ENCODE assay signal across 8 mouse cellular contexts in the genomic region with DNA sequence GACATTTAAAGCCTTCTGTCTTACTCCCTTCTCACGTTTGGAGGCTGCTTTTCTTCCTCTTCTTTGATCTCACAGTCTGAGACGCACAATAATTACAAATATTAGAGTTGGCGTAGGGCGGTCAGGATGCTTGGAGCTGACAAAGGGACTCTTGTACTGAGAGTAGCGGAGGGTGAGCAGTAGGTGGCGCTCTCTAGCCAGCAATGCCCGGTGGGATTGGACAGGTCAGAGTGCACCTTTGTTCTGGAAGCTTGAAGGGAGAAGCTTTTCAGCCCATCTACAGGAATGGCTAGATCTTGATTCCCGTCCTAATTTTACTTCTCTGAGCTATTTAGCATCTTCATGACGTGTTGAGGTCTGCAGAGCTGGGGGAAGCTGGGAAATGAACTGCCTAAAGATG.
DNase-seq lines count a peak whose midpoint lies in the region; ATAC-seq and TF ChIP-seq lines count a peak whose summit lies in the region.

No protein-coding gene starts in this region.

- 7% methylated on average over 9 of the region's 9 CpGs for WGBS in embryonic facial prominence, embryonic 14.5 days
- 8% methylated on average over 9 of the region's 9 CpGs for WGBS in heart, embryonic 12.5 days
- 4% methylated on average over 9 of the region's 9 CpGs for WGBS in kidney, embryonic 16.5 days
- WGBS in liver, embryonic 14.5 days (ENCODE audit: insufficient replicate concordance), result 18% methylated on average over 9 of the region's 9 CpGs
- WGBS in neural tube, embryonic 13.5 days, result 6% methylated on average over 9 of the region's 9 CpGs
- WGBS in stomach, embryonic 16.5 days, result 5% methylated on average over 9 of the region's 9 CpGs

- no peak overlapping the region for H3K4me3 ChIP-seq in embryonic facial prominence, embryonic 14.5 days (ENCODE audit: low read depth, low read length)
- H3K4me3 ChIP-seq in heart, embryonic 12.5 days, result no peak overlapping the region
- H3K4me3 ChIP-seq in kidney, embryonic 16.5 days (ENCODE audit: low read length), result no peak overlapping the region
- no peak overlapping the region for H3K4me3 ChIP-seq in liver, embryonic 14.5 days (ENCODE audit: insufficient read depth in 1 of 2, low read depth in 2 of 2, low read length in 2 of 2)
- no peak overlapping the region for H3K4me3 ChIP-seq in neural tube, embryonic 13.5 days
- no peak overlapping the region for H3K4me3 ChIP-seq in stomach, embryonic 16.5 days (replicated peaks; ENCODE audit: low read length)

- H3K27me3 ChIP-seq in embryonic facial prominence, embryonic 14.5 days (replicated peaks; ENCODE audit: control insufficient read depth, insufficient read depth, low read length), result no peaks in the 10 kb centered on the region
- peaks cover 18% of the 10 kb centered on the region for H3K27me3 ChIP-seq in heart, embryonic 12.5 days (replicated peaks)
- no peaks in the 10 kb centered on the region for H3K27me3 ChIP-seq in kidney, embryonic 16.5 days (ENCODE audit: insufficient read depth, low read length)
- no peaks in the 10 kb centered on the region for H3K27me3 ChIP-seq in liver, embryonic 14.5 days (ENCODE audit: control insufficient read depth, insufficient read depth, low read length)
- H3K27me3 ChIP-seq in neural tube, embryonic 13.5 days, result no peaks in the 10 kb centered on the region
- H3K27me3 ChIP-seq in stomach, embryonic 16.5 days (ENCODE audit: control insufficient read depth, insufficient read depth, low read length), result no peaks in the 10 kb centered on the region

- peak; percentile 82 to 83 for DNase-seq in B cell, adult 2 months
- DNase-seq in adrenal gland, postnatal 25 days, result peak; percentile 82
- DNase-seq in embryonic facial prominence, embryonic 14.5 days (ENCODE audit: low spot score), result peak; percentile 78
- DNase-seq in liver, embryonic 14.5 days (ENCODE audit: low read depth in 3 of 3, low spot score in 3 of 3), result peak in 1 of 3 experiments; percentile 10

- H3K36me3 ChIP-seq in embryonic facial prominence, embryonic 14.5 days (ENCODE audit: control insufficient read depth, insufficient read depth, low read length), result no peaks in the 10 kb centered on the region
- H3K36me3 ChIP-seq in heart, embryonic 12.5 days, result no peaks in the 10 kb centered on the region
- H3K36me3 ChIP-seq in kidney, embryonic 16.5 days (ENCODE audit: insufficient read depth, low read length), result no peaks in the 10 kb centered on the region
- no peaks in the 10 kb centered on the region for H3K36me3 ChIP-seq in liver, embryonic 14.5 days (replicated peaks; ENCODE audit: control insufficient read depth, insufficient read depth, low read depth)
- H3K36me3 ChIP-seq in neural tube, embryonic 13.5 days, result no peaks in the 10 kb centered on the region
- no peaks in the 10 kb centered on the region for H3K36me3 ChIP-seq in stomach, embryonic 16.5 days (ENCODE audit: control insufficient read depth, insufficient read depth, low read length)

- no peak overlapping the region; the same call in 1 of the 2 replicates for H3K4me2 ChIP-seq in embryonic facial prominence, embryonic 14.5 days (ENCODE audit: low read depth, low read length)
- H3K4me2 ChIP-seq in heart, embryonic 12.5 days, result no peak overlapping the region
- no peak overlapping the region for H3K4me2 ChIP-seq in kidney, embryonic 16.5 days (replicated peaks; ENCODE audit: low read depth, low read length)
- H3K4me2 ChIP-seq in liver, embryonic 14.5 days (ENCODE audit: low read depth), result no peak overlapping the region
- peak overlapping the region; percentile 22 for H3K4me2 ChIP-seq in neural tube, embryonic 13.5 days
- no peak overlapping the region for H3K4me2 ChIP-seq in stomach, embryonic 16.5 days (ENCODE audit: low read depth, low read length)

- no peak overlapping the region for H3K9ac ChIP-seq in embryonic facial prominence, embryonic 14.5 days (ENCODE audit: low read depth, low read length)
- H3K9ac ChIP-seq in heart, embryonic 12.5 days, result no peak overlapping the region
- H3K9ac ChIP-seq in kidney, embryonic 16.5 days (replicated peaks; ENCODE audit: low read length), result no peak overlapping the region
- no peak overlapping the region for H3K9ac ChIP-seq in liver, embryonic 14.5 days (replicated peaks)
- H3K9ac ChIP-seq in neural tube, embryonic 13.5 days, result peak overlapping the region; percentile 57; the same call in 1 of the 2 replicates
- no peak overlapping the region for H3K9ac ChIP-seq in stomach, embryonic 16.5 days (ENCODE audit: low read length)

- TF ChIP-seq EP300 in liver, embryonic 14.5 days (IDR thresholded peaks at IDR 0.05; ENCODE audit: low read depth), result no peak

- ATAC-seq in embryonic facial prominence, embryonic 14.5 days (ENCODE audit: low read depth), result peak; percentile 91
- peak; percentile 72; the same call in 1 of the 2 replicates for ATAC-seq in heart, embryonic 12.5 days (ENCODE audit: insufficient number of reproducible peaks, low FRiP score)
- peak; percentile 91 for ATAC-seq in kidney, embryonic 16.5 days (ENCODE audit: low FRiP score, low TSS enrichment)
- ATAC-seq in liver, embryonic 14.5 days (ENCODE audit: insufficient read depth), result no peak
- ATAC-seq in neural tube, embryonic 13.5 days (ENCODE audit: low read depth), result peak; percentile 96
- ATAC-seq in stomach, embryonic 16.5 days (ENCODE audit: insufficient read depth, low FRiP score), result peak; percentile 86

- peak; percentile 79 for TF ChIP-seq CTCF in liver, embryonic 14.5 days (IDR thresholded peaks at IDR 0.05; ENCODE audit: low read depth)

- no peak overlapping the region for H3K27ac ChIP-seq in embryonic facial prominence, embryonic 14.5 days (replicated peaks; ENCODE audit: low read depth, low read length)
- no peak overlapping the region for H3K27ac ChIP-seq in heart, embryonic 12.5 days (ENCODE audit: poor library complexity, severe bottlenecking)
- no peak overlapping the region for H3K27ac ChIP-seq in kidney, embryonic 16.5 days (ENCODE audit: low read length)
- no peak overlapping the region for H3K27ac ChIP-seq in liver, embryonic 14.5 days
- no peak overlapping the region for H3K27ac ChIP-seq in neural tube, embryonic 13.5 days (replicated peaks)
- H3K27ac ChIP-seq in stomach, embryonic 16.5 days (ENCODE audit: low read length), result no peak overlapping the region

- peaks cover 4% of the 10 kb centered on the region; the same call in 1 of the 2 replicates for H3K9me3 ChIP-seq in embryonic facial prominence, embryonic 14.5 days (ENCODE audit: control insufficient read depth, low read length)
- H3K9me3 ChIP-seq in heart, embryonic 12.5 days (replicated peaks), result peaks cover 3% of the 10 kb centered on the region
- peaks cover 4% of the 10 kb centered on the region for H3K9me3 ChIP-seq in kidney, embryonic 16.5 days (ENCODE audit: low read length)
- peaks cover 2% of the 10 kb centered on the region; the same call in 1 of the 2 replicates for H3K9me3 ChIP-seq in liver, embryonic 14.5 days (ENCODE audit: control insufficient read depth, low read length)
- no peaks in the 10 kb centered on the region for H3K9me3 ChIP-seq in neural tube, embryonic 13.5 days
- H3K9me3 ChIP-seq in stomach, embryonic 16.5 days (replicated peaks; ENCODE audit: control insufficient read depth, low read length), result peaks cover 4% of the 10 kb centered on the region; the same call in 1 of the 2 replicates

- peaks cover 9% of the 10 kb centered on the region for H3K4me1 ChIP-seq in embryonic facial prominence, embryonic 14.5 days (ENCODE audit: control insufficient read depth, insufficient read depth, low read length)
- H3K4me1 ChIP-seq in heart, embryonic 12.5 days (replicated peaks), result no peaks in the 10 kb centered on the region
- H3K4me1 ChIP-seq in kidney, embryonic 16.5 days (ENCODE audit: insufficient read depth, low read length), result no peaks in the 10 kb centered on the region
- no peaks in the 10 kb centered on the region for H3K4me1 ChIP-seq in liver, embryonic 14.5 days (replicated peaks; ENCODE audit: control insufficient read depth in 2 of 2, insufficient read depth in 2 of 2, low read length in 1 of 2)
- H3K4me1 ChIP-seq in neural tube, embryonic 13.5 days (replicated peaks), result no peaks in the 10 kb centered on the region; the same call in 1 of the 2 replicates
- no peaks in the 10 kb centered on the region for H3K4me1 ChIP-seq in stomach, embryonic 16.5 days (ENCODE audit: control insufficient read depth, insufficient read depth, low read length)
